Mouse (Mus musculus): ENCODE data around the gene Fam172a. TPM values are rescaled to one million over a fixed set of nuclear protein-coding genes. Genes with fewer than 3 reads are reported as not detected.
"Not testable (repeated sequence)": the region's sequence is repeated elsewhere in the genome, so short reads cannot be mapped to it uniquely, and the experiment has no call there.

Fam172a gene
- total RNA-seq (2017), result 33.2 and 42.6 TPM in 2 replicates

- ATAC-seq (replicated peaks in 1 of 2; ENCODE audit: insufficient read depth in 1 of 2, low FRiP score in 2 of 2, low TSS enrichment in 1 of 2, low read depth in 1 of 2, poor library complexity in 2 of 2, severe bottlenecking in 2 of 2), result not testable (repeated sequence)
Measured at GRCm38 (mm10) chr13:77701733-77702132, at the start of gene Fam172a. TSS of gene Fam172a (plus strand) at chr13:77702033.

- ATAC-seq (replicated peaks in 1 of 2; ENCODE audit: insufficient read depth in 1 of 2, low FRiP score in 2 of 2, low TSS enrichment in 1 of 2, low read depth in 1 of 2, poor library complexity in 2 of 2, severe bottlenecking in 2 of 2), result no peak
Measured at GRCm38 (mm10) chr13:77688651-77689050, 13.2 kb upstream of the Fam172a start.

GRCm38 (mm10) chr13:77708514-77709013 lies 6.7 kb downstream of the Fam172a start:
- peak; percentile 98 to 99 for ATAC-seq (replicated peaks in 1 of 2; ENCODE audit: insufficient read depth in 1 of 2, low FRiP score in 2 of 2, low TSS enrichment in 1 of 2, low read depth in 1 of 2, poor library complexity in 2 of 2, severe bottlenecking in 2 of 2)

DNA sequence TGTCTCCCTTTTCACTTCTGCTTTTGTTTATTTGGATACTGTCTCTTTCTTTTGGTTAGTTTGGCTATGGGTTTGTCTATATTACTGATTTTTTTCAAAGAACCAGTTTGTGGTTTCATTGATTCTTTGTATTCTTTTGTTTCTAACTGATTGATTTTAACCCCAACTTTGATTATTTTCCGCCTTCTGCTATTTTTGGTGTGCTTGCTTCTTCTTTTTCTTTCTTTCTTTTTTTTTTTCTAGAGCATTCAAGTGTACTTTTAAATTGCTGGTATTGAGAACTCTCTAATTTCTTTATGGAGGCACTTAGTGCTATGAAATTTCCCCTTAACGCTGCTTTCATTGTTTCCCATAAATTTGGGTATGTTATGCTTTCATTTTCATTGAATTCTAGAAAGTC lies 15.7 kb downstream of the Fam172a start:
- ATAC-seq (replicated peaks in 1 of 2; ENCODE audit: insufficient read depth in 1 of 2, low FRiP score in 2 of 2, low TSS enrichment in 1 of 2, low read depth in 1 of 2, poor library complexity in 2 of 2, severe bottlenecking in 2 of 2), result no peak

- ATAC-seq (replicated peaks in 1 of 2; ENCODE audit: insufficient read depth in 1 of 2, low FRiP score in 2 of 2, low TSS enrichment in 1 of 2, low read depth in 1 of 2, poor library complexity in 2 of 2, severe bottlenecking in 2 of 2), result no peak
Measured at GRCm38 (mm10) chr13:77742822-77743221, 41.0 kb downstream of the Fam172a start.

DNA sequence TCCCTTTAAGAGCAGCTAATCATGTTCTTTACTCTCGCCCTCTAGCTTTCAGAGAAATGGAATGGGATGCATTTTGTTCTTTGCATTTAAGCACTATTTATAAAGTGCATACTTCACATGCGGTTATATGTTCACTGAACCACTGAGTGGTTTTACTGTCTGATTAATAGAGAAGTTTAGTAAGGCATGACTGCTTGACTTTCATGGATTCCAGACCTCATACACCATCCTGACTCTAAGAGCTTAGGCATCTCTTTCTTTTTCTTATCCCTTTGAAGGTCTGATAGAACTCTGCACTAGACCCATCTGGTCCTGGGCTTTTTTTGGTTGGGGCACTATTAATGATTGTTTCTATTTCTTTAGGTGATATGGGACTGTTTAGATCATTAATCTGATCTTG lies 75.8 kb downstream of the Fam172a start:
- ATAC-seq (replicated peaks in 1 of 2; ENCODE audit: insufficient read depth in 1 of 2, low FRiP score in 2 of 2, low TSS enrichment in 1 of 2, low read depth in 1 of 2, poor library complexity in 2 of 2, severe bottlenecking in 2 of 2), result no peak

DNA sequence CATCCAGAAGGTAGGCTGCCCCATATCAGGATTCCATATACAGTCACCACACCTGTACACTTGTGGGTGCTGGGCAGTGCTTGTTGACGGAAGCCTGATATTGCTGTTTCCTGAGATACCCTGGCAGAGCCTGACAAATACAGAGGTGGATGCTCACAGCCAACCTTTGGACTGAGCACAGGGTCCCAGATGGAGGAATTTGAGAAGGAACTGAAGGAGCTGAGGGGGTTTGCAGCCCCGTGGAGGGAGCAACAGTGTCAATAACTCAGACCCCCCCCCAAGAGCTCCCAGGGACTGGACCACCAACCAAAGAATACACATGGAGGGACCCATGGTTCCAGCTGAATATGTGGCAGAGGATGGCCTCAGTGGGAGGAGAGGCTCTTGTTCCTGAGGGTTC lies 105.5 kb downstream of the Fam172a start:
- not testable (repeated sequence) for ATAC-seq (replicated peaks in 1 of 2; ENCODE audit: insufficient read depth in 1 of 2, low FRiP score in 2 of 2, low TSS enrichment in 1 of 2, low read depth in 1 of 2, poor library complexity in 2 of 2, severe bottlenecking in 2 of 2)

DNA sequence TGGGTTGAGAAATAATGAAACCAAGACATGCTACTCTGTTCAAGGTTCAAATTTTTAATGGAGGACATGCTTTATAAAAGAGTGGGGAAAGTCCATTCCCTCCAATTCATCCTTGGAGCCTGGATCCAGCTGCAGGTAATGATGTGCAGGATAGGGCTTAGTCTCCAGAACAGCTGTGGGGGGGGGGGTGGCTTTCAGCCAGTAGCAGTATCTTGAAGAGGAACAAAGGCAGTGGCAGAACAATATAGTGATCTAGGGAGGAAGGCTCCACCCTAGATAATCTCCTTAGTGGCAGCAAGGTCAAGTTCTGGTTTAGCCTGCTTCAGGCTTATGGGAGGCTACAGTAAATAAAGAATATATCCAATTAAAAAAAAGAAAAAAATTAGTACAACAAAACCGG lies 108.6 kb downstream of the Fam172a start:
- ATAC-seq (replicated peaks in 1 of 2; ENCODE audit: insufficient read depth in 1 of 2, low FRiP score in 2 of 2, low TSS enrichment in 1 of 2, low read depth in 1 of 2, poor library complexity in 2 of 2, severe bottlenecking in 2 of 2), result no peak

- ATAC-seq (replicated peaks in 1 of 2; ENCODE audit: insufficient read depth in 1 of 2, low FRiP score in 2 of 2, low TSS enrichment in 1 of 2, low read depth in 1 of 2, poor library complexity in 2 of 2, severe bottlenecking in 2 of 2), result no peak
Measured at GRCm38 (mm10) chr13:77826138-77826537, 124.3 kb downstream of the Fam172a start.

DNA sequence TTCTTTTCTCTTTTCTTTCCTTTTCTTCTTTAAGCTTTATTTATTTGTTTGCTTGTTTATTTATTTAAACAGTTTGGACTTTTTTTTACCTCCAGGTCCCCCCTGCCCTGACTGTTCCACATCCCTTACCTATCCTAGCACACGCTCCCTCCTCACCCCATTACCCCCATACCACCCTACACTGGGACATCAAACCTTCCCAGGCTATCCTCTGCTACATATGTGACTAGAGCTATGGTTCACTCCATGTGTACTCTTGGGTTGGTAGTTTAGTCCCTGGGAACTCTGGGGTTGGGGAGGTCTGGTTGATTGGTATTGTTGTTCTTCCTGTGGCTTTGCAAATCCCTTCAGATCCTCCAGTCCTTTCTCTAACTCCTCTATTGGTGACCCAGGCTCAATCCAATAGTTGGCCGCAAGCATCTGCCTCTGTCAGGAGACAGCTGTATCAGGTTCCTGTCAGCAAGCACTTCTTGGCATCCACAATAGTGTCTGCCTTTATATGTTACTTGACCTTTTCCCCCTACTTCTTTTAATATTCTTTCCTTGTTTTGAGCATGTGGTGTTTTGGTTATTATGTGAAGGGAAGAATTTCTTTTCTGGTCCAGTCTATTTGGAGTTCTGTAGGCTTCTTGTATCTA lies 141.3 kb downstream of the Fam172a start:
- ATAC-seq (replicated peaks in 1 of 2; ENCODE audit: insufficient read depth in 1 of 2, low FRiP score in 2 of 2, low TSS enrichment in 1 of 2, low read depth in 1 of 2, poor library complexity in 2 of 2, severe bottlenecking in 2 of 2), result no peak

GRCm38 (mm10) chr13:77848868-77849267 lies 147.0 kb downstream of the Fam172a start:
- no peak for ATAC-seq (replicated peaks in 1 of 2; ENCODE audit: insufficient read depth in 1 of 2, low FRiP score in 2 of 2, low TSS enrichment in 1 of 2, low read depth in 1 of 2, poor library complexity in 2 of 2, severe bottlenecking in 2 of 2)

DNA sequence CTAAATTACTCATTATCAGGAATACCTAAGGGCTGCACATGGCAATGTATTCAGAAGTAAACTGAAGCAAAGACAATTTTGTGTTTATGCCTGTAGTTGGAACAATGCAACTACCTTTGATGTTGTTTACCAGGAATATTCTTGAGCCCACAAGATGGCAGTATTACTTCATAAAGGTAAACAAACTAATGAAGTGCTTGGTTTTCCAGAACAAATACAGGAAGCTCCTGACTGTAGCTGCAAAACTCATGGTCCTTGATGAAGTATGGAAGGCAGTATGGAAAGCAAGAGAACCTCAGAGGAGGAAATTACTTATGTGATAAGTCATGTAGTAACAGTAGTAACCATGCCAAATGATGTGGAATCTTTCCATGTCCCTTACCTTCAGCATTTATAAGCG lies 163.0 kb downstream of the Fam172a start:
- no peak for ATAC-seq (replicated peaks in 1 of 2; ENCODE audit: insufficient read depth in 1 of 2, low FRiP score in 2 of 2, low TSS enrichment in 1 of 2, low read depth in 1 of 2, poor library complexity in 2 of 2, severe bottlenecking in 2 of 2)

DNA sequence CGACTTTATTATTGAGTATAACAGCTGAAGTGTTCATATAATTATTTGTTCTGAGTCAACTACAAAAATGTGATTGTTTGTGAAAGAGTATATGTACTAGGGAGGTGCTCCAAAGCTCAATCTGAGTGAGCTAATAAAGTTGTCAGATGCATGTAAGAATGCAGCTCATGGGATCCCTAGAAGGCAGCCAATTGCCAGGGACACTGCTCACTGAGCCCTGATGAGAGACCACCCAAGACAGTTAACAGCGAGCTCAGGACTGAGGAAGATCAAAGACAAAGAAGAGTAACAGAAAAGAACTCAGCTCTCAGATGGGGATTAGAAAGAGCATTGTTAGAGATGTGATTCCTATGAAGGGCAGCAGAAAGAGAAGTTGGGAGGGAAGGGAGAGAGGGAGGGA lies 166.5 kb downstream of the Fam172a start:
- ATAC-seq (replicated peaks in 1 of 2; ENCODE audit: insufficient read depth in 1 of 2, low FRiP score in 2 of 2, low TSS enrichment in 1 of 2, low read depth in 1 of 2, poor library complexity in 2 of 2, severe bottlenecking in 2 of 2), result no peak

DNA sequence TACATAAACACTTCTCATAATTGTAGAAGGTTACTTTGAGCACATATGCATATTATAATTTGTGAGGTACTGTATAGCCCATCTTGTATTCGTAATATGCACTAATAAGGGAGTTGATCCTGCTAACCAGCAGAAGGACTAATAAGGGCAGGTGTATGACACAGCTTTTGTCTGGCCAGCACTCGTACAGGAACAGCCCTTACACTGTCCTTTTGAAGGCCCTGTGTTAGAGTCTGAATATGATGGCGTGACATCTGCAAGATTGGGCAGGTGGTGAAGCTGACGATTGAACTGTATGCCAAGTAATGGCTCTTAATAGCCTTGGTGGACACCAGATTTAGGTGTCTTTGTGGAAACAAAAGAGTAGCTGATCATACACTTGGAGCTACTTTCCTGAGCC lies 176.3 kb downstream of the Fam172a start:
- no peak for ATAC-seq (replicated peaks in 1 of 2; ENCODE audit: insufficient read depth in 1 of 2, low FRiP score in 2 of 2, low TSS enrichment in 1 of 2, low read depth in 1 of 2, poor library complexity in 2 of 2, severe bottlenecking in 2 of 2)

DNA sequence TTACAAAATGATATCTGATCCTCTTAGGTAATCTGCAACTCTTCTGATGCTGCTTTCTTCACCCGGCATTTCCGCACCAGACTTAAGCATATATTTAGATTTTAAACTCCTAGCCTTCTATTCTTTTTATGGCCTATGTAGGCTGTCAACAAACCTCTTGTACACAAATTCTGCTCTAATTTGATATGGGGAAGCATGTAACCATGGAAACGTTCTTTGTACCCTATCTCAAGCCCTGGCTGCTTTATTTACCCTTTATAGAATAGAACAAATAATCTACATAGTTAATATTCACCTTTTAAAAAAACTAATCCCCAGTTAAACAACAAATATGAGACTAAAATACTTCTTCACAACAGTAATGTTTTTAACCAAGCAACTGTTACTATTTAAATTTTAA lies 176.7 kb downstream of the Fam172a start:
- ATAC-seq (replicated peaks in 1 of 2; ENCODE audit: insufficient read depth in 1 of 2, low FRiP score in 2 of 2, low TSS enrichment in 1 of 2, low read depth in 1 of 2, poor library complexity in 2 of 2, severe bottlenecking in 2 of 2), result no peak

- no peak for ATAC-seq (replicated peaks in 1 of 2; ENCODE audit: insufficient read depth in 1 of 2, low FRiP score in 2 of 2, low TSS enrichment in 1 of 2, low read depth in 1 of 2, poor library complexity in 2 of 2, severe bottlenecking in 2 of 2)
Measured at GRCm38 (mm10) chr13:77897619-77898018, 195.8 kb downstream of the Fam172a start.

DNA sequence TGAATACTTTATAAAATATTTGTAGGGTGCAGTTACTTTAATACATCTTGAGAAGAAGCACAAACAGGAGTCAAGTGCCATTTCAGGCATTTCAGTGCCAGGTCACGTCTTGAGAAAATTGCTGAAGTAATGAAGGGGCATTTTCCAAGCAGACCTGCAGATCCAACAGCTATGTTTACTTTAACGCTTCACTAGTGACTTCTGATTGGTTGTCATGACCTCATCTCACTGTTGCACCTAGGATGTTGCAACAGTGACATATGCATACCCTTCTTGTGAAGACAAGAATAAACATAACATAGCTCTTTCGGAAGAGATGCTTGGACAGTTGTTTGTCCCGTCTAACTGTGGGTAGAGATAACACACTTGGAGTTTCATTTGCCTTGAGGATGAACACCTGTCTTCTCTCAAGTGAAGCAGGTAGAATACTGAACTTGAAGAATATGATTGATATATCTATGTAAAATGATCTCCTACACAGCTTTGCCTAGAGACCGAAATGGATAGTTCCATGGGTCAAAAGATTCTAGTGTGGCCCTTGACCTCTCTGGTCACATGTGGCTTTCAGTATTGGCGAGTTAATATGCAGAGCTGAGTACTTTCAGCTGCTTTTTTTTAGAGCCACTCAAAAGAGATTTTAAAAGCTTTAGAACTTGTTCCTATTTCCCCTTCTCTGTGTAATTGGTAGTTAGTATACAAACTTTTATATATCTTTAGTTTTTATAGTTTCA lies 196.4 kb downstream of the Fam172a start:
- ATAC-seq (replicated peaks in 1 of 2; ENCODE audit: insufficient read depth in 1 of 2, low FRiP score in 2 of 2, low TSS enrichment in 1 of 2, low read depth in 1 of 2, poor library complexity in 2 of 2, severe bottlenecking in 2 of 2), result no peak

DNA sequence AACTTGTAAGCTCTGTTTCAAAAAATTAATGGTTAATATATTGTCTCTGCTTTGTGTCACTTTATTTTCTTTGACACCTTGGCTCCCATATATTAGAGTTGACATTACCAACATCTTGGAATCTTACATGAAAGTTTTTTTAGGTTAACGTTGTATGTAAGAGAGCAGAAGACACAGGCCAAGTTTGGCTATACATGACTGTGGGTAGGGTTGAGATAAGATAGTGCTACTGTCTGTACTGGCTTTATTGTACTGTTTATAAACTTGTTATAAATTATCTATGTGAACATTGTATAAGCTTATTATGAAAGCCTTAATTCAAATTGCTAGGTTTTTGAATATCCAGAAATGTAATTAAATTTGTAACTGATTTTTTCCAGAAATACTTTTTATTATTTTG lies 197.9 kb downstream of the Fam172a start:
- no peak for ATAC-seq (replicated peaks in 1 of 2; ENCODE audit: insufficient read depth in 1 of 2, low FRiP score in 2 of 2, low TSS enrichment in 1 of 2, low read depth in 1 of 2, poor library complexity in 2 of 2, severe bottlenecking in 2 of 2)

DNA sequence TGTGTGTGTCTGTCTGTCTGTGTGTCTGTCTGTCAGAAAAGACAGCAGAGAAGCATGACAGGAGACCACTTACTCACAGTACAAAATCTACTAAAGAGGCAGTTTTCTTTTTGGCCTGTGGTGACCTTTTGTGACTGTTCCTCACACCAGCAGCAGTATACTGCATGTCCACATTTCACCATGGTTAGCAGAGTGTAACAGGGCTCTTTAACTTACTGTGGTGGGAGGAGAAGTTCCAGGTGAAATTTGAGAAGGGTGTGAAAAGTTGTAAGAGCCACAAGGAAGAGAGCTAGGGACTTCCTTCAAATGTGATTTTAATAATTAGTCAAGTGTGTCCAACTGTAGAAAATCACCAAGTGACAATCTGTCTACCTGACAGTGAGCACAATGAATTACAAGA lies 199.0 kb downstream of the Fam172a start:
- no peak for ATAC-seq (replicated peaks in 1 of 2; ENCODE audit: insufficient read depth in 1 of 2, low FRiP score in 2 of 2, low TSS enrichment in 1 of 2, low read depth in 1 of 2, poor library complexity in 2 of 2, severe bottlenecking in 2 of 2)

All from hematopoietic stem cell, adult 5-6 weeks (primary cell).